ENCODE assay signal across 10 mouse cellular contexts in genomic region chr4:46919144-46919543, GRCm38 (mm10).
A peak's percentile ranks its signal among the peaks of the same experiment; 100 is the strongest.
DNase-seq lines count a peak whose midpoint lies in the region; ATAC-seq and TF ChIP-seq lines count a peak whose summit lies in the region.
"Had no signal": no experiment of that assay in that cellular context is flagged by ENCODE, and none has a peak within 500 bp of the region (broad histone marks: within the 10 kb centered on the region; RNA-seq: fewer than 3 reads in every experiment).

No protein-coding gene starts in this region.

- H3K4me3 ChIP-seq in embryonic facial prominence, embryonic 11.5 days (ENCODE audit: low read depth, low read length) = no peak overlapping the region
- H3K4me3 ChIP-seq in left cerebral cortex, adult 2 months = no peak overlapping the region
- H3K4me3 ChIP-seq: heart, embryonic 10.5 days; lung, embryonic 15.5 days had no signal

- intact Hi-C loops in left cerebral cortex, adult 2 months (cut with DNase I) = no loop called here

- no peaks in the 10 kb centered on the region for H3K36me3 ChIP-seq in embryonic facial prominence, embryonic 11.5 days (replicated peaks; ENCODE audit: control insufficient read depth, insufficient read depth, low read depth, low read length)
- H3K36me3 ChIP-seq: heart, embryonic 10.5 days; lung, embryonic 15.5 days had no signal

- no peak for ATAC-seq in embryonic facial prominence, embryonic 11.5 days (replicated peaks; ENCODE audit: insufficient number of reproducible peaks, low FRiP score, low TSS enrichment, low read depth)

- H3K9ac ChIP-seq in embryonic facial prominence, embryonic 11.5 days (replicated peaks; ENCODE audit: low read length) = no peak overlapping the region
- H3K9ac ChIP-seq: lung, embryonic 15.5 days had no signal

- TF ChIP-seq CTCF in left cerebral cortex, adult 2 months (IDR thresholded peaks at IDR 0.05) = peak; percentile 29

- no peak overlapping the region for H3K4me2 ChIP-seq in embryonic facial prominence, embryonic 11.5 days (ENCODE audit: low read depth, low read length)
- H3K4me2 ChIP-seq: lung, embryonic 15.5 days had no signal

- DNase-seq in layer of hippocampus, adult 9-10 months (ENCODE audit: low spot score) = peak; percentile 25
- DNase-seq in layer of hippocampus, postnatal 10 days (ENCODE audit: low spot score in 2 of 2) = no peak
- peak; percentile 32 for DNase-seq in embryonic facial prominence, embryonic 11.5 days (ENCODE audit: low spot score)
- peak; percentile 46 to 56 for DNase-seq in left cerebral cortex, adult 2 months (ENCODE audit: extremely low spot score in 1 of 2, low spot score in 2 of 2)
- peak; percentile 56 to 66 for DNase-seq in right cerebral cortex, adult 2 months (ENCODE audit: low spot score in 2 of 2)
- no peak for DNase-seq in gastrocnemius, postnatal 10 days
- DNase-seq in heart, postnatal 4 days = no peak
- no peak for DNase-seq in adrenal gland, adult 18-20 months (ENCODE audit: low spot score in 2 of 2)

- WGBS in embryonic facial prominence, embryonic 11.5 days = 58% methylated on average over 8 of the region's 8 CpGs

- H3K27me3 ChIP-seq in embryonic facial prominence, embryonic 11.5 days (ENCODE audit: control insufficient read depth, insufficient read depth, low read length) = no peaks in the 10 kb centered on the region
- H3K27me3 ChIP-seq: lung, embryonic 15.5 days had no signal

- H3K9me3 ChIP-seq in embryonic facial prominence, embryonic 11.5 days (replicated peaks; ENCODE audit: control insufficient read depth, low read length) = no peaks in the 10 kb centered on the region
- H3K9me3 ChIP-seq: heart, embryonic 10.5 days; lung, embryonic 15.5 days had no signal

- no peak overlapping the region for H3K27ac ChIP-seq in embryonic facial prominence, embryonic 11.5 days (replicated peaks; ENCODE audit: low read depth, low read length)
- peak overlapping the region; percentile 66 for H3K27ac ChIP-seq in left cerebral cortex, adult 2 months
- H3K27ac ChIP-seq: heart, embryonic 10.5 days; lung, embryonic 15.5 days had no signal

- no peaks in the 10 kb centered on the region for H3K4me1 ChIP-seq in embryonic facial prominence, embryonic 11.5 days (ENCODE audit: control insufficient read depth, insufficient read depth, low read length)
- H3K4me1 ChIP-seq: heart, embryonic 10.5 days; lung, embryonic 15.5 days had no signal

Comparison
In these comparisons a context has a peak if more than half of its experiments do, and no peak if none do; other contexts are left out.
1. DNase-seq: peak in layer of hippocampus, adult 9-10 months (single experiment), embryonic facial prominence, embryonic 11.5 days (single experiment), left cerebral cortex, adult 2 months (2 of 2) and right cerebral cortex, adult 2 months (2 of 2); none in layer of hippocampus, postnatal 10 days (0 of 2), gastrocnemius, postnatal 10 days (single experiment), heart, postnatal 4 days (single experiment) and adrenal gland, adult 18-20 months (0 of 2).